Mouse (Mus musculus) ES-E14 (cell line): Measurements from ENCODE around the gene Gm5089. TPM values are rescaled to one million over a fixed set of nuclear protein-coding genes. Genes with fewer than 3 reads are reported as not detected.

ENCODE experiments used
- DNase-seq: peaks from one replicate; pipeline ENCODE4 v3.0.0-alpha.2; 2013; ENCODE audit warnings: low read depth, low spot score
- H3K27ac ChIP-seq: 2 replicates; pipeline ENCODE4 v1.5.1; 2012; ENCODE audit warnings: low read depth, mild to moderate bottlenecking, low read length, moderate library complexity, mixed read lengths; ENCODE audit not compliant: poor library complexity, insufficient read depth, severe bottlenecking
- H3K36me3 ChIP-seq: 2 replicates; pipeline ENCODE4 v1.6.1; 2012; ENCODE audit warnings: mild to moderate bottlenecking, low read length, moderate library complexity, mixed read lengths; ENCODE audit not compliant: control insufficient read depth, poor library complexity, insufficient read depth, severe bottlenecking
- H3K4me1 ChIP-seq, 2 experiments: fragments of 150-350 bp in 1 of 2; sonication (generic) in 1 of 2; 2 replicates each; pipeline ENCODE4 v1.6.1; 2012; ENCODE audit warnings: low read length in 2 of 2, mild to moderate bottlenecking in 1 of 2, mixed read lengths in 1 of 2; ENCODE audit not compliant: control insufficient read depth in 2 of 2, insufficient read depth in 2 of 2, poor library complexity in 1 of 2
- H3K4me3 ChIP-seq, 2 experiments: fragments of 150-350 bp in 1 of 2; sonication (generic) in 1 of 2; 2 replicates each; pipeline ENCODE4 v1.5.1; 2012; ENCODE audit warnings: low read length in 2 of 2, low read depth in 1 of 2, mild to moderate bottlenecking in 1 of 2, mixed read lengths in 1 of 2; ENCODE audit not compliant: insufficient read depth in 1 of 2, poor library complexity in 1 of 2, severe bottlenecking in 1 of 2
- H3K9ac ChIP-seq: 2 replicates; pipeline ENCODE4 v1.6.1; 2012; ENCODE audit warnings: low read depth, mild to moderate bottlenecking, low read length, mixed read lengths; ENCODE audit not compliant: poor library complexity, insufficient read depth, severe bottlenecking
- H3K9me3 ChIP-seq: fragments of 150-350 bp; sonication (generic); 2 replicates; pipeline ENCODE4 v1.6.1; 2012; ENCODE audit warnings: low read depth, mild to moderate bottlenecking, low read length; ENCODE audit not compliant: control insufficient read depth, insufficient read depth
- CHD2 ChIP-seq: IDR thresholded peaks from 2 replicates; pipeline ENCODE4 v1.6.1; 2014; ENCODE audit warnings: mild to moderate bottlenecking, low read depth, low read length, inconsistent platforms
- HCFC1 ChIP-seq: IDR thresholded peaks from 2 replicates; pipeline ENCODE4 v1.6.1; 2012; ENCODE audit warnings: low read length, inconsistent platforms, borderline replicate concordance; ENCODE audit not compliant: insufficient read depth
- MAFK ChIP-seq: IDR thresholded peaks from 2 replicates; pipeline ENCODE4 v1.6.1; 2014; ENCODE audit warnings: mild to moderate bottlenecking, low read depth, low read length, inconsistent platforms; ENCODE audit not compliant: insufficient read depth
- ZC3H11A ChIP-seq: IDR thresholded peaks from 2 replicates; pipeline ENCODE4 v1.6.1; 2012; ENCODE audit warnings: low read depth, mild to moderate bottlenecking, inconsistent platforms, low read length, borderline replicate concordance
- ZNF384 ChIP-seq: IDR thresholded peaks from 2 replicates; pipeline ENCODE4 v1.6.1; 2012; ENCODE audit warnings: low read depth, low read length, inconsistent platforms
- in situ Hi-C, 2 experiments: fragments of 600-800 bp; cut with MboI; formaldehyde crosslinking; loops; one replicate each; pipeline ENCODE4 v1.15.1; 2025; ENCODE audit warnings: low sequenced_read_pairs in 2 of 2, inconsistent platforms in 1 of 2; ENCODE audit not compliant: unreplicated experiment in 2 of 2
- total RNA-seq: library from RNA; depleted of rRNA; stranded (reverse); fragments of 300-350 nt; gene quantifications from 2 replicates; pipeline ENCODE4 v1.2.3, GENCODE M21; 2012

Gene Gm5089
- total RNA-seq, 1 experiment = 0.31 TPM

GRCm38 (mm10) chr14:122476041-122476821 is 25.3 kb upstream of the Gm5089 start:
- Histone ChIP-seq H3K4me3 (peak overlapping the region; percentile 68 to 73), H3K36me3 (peaks cover 12% of the 10 kb centered on the region), H3K9ac (peak overlapping the region; percentile 70), H3K9me3 (no peaks in the 10 kb centered on the region), H3K27ac (no peak overlapping the region), H3K4me1 (peaks cover under 1 to 3% of the 10 kb centered on the region in 2 experiments; a peak in 3 of 4 replicates)
- in situ Hi-C loops = no loop called here
- TF ChIP-seq CHD2 (no peak), MAFK (no peak), ZNF384 (no peak), HCFC1 (no peak), ZC3H11A (no peak)
- DNase-seq = no peak

DNA sequence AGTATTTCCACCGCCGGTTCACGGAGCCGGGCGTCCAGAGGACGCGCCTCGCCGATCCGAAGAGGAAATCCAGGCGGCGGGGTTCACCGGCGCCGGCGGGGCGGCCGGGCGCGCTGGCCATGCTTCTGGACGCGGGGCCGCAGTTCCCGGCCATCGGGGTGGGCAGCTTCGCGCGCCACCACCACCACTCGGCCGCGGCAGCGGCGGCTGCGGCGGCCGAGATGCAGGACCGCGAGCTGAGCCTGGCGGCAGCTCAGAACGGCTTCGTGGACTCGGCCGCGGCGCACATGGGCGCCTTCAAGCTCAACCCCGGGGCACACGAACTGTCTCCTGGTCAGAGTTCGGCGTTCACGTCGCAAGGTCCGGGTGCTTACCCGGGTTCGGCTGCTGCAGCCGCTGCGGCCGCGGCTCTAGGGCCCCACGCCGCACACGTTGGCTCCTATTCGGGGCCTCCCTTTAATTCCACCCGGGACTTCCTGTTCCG is 24.7 kb upstream of the Gm5089 start:
- H3K9ac ChIP-seq = peak overlapping the region; percentile 70
- no peak for DNase-seq
- peak overlapping the region; percentile 45 for H3K27ac ChIP-seq
- in situ Hi-C loops = no loop called here
- peaks cover 12% of the 10 kb centered on the region for H3K36me3 ChIP-seq
- TF ChIP-seq ZNF384 (no peak), HCFC1 (no peak), CHD2 (no peak), MAFK (no peak), ZC3H11A (no peak)
- no peaks in the 10 kb centered on the region for H3K9me3 ChIP-seq
- peak overlapping the region; percentile 68 to 73 for H3K4me3 ChIP-seq
- peaks cover 0 to 3% of the 10 kb centered on the region in 2 experiments; a peak in 2 of 4 replicates for H3K4me1 ChIP-seq

DNA sequence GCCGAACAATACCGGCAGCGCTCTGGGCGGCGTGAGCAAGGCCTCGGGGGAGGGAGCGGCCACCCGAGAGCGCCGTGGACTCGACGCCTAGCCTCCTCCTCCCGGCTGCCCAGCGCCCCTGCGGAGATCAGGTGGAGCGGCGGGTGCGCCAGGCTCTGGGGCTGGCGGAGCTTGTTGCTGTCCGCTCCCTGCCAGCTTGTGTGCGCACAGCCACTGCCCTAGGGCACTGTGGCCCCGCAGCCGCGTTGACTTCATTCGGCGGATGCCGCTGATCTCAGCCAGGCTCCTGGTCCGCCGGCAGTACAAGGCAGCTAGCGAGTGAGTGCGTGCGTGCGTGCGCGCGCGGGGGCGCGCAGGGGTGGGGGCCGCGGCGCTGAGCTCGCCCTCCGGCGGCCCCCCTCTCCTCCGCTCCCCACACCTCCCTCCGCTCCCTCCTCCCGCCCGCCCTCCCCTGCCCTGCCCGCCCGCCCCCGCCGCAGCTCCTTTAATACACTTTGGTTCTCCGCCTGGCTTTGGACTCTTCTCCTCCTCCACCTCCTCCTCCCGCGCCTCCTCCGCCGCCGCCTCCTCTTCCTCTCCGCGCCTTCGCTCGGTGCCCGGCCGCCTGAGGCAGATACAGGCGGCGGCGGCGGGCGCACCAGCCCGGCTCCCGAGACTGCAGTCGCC is 24.1 kb upstream of the Gm5089 start, which contains the start of gene Zic2:
Zic2 (plus strand) TSS at position 545 of the 666 bp plus-strand sequence.
- peak within 1 kb of the TSS; percentile 68 to 76 for H3K4me3 ChIP-seq
- peaks cover 0 to 3% of the 10 kb centered on the region in 2 experiments; a peak in 2 of 4 replicates for H3K4me1 ChIP-seq
- H3K36me3 ChIP-seq = peaks cover 12% of the 10 kb centered on the region
- H3K27ac ChIP-seq = peak within 1 kb of the TSS; percentile 73
- H3K9me3 ChIP-seq = no peaks in the 10 kb centered on the region
- DNase-seq = no peak
- peak within 1 kb of the TSS; percentile 70 for H3K9ac ChIP-seq
- TF ChIP-seq ZC3H11A (no peak), ZNF384 (no peak), HCFC1 (peak; percentile 66; the same call in 1 of the 2 replicates), MAFK (no peak), CHD2 (no peak)
- in situ Hi-C loops = no loop called here

GRCm38 (mm10) chr14:122474041-122474890 is 23.4 kb upstream of the Gm5089 start:
- no peak for DNase-seq
- in situ Hi-C loops = no loop called here
- H3K36me3 ChIP-seq = peaks cover 12% of the 10 kb centered on the region
- no peak for TF ChIP-seq CHD2
- TF ChIP-seq ZNF384 = peak; percentile 73
- peak overlapping the region; percentile 66 for H3K9ac ChIP-seq
- H3K27ac ChIP-seq = peak overlapping the region; percentile 73
- H3K4me3 ChIP-seq = peak overlapping the region; percentile 68 to 76
- no peaks in the 10 kb centered on the region for H3K9me3 ChIP-seq
- H3K4me1 ChIP-seq = peaks cover 2 to 3% of the 10 kb centered on the region in 2 experiments; a peak in 2 of 4 replicates
